Mouse (Mus musculus) lung, postnatal 10 days (tissue): ENCODE measurements at regions not wholly inside any gene's neighbourhood (a gene's known extent, or its start where the extent isn't known, plus 50 kb on each side); places are given as distances from the start of the nearest gene placed in this dataset.
A peak's percentile ranks its signal among the peaks of the same experiment; 100 is the strongest.
"Not testable (repeated sequence)": the region's sequence is repeated elsewhere in the genome, so short reads cannot be mapped to it uniquely, and the experiment has no call there.

Experiments used
- DNase-seq: peaks from one replicate; pipeline ENCODE4 v3.0.0; 2021

DNA sequence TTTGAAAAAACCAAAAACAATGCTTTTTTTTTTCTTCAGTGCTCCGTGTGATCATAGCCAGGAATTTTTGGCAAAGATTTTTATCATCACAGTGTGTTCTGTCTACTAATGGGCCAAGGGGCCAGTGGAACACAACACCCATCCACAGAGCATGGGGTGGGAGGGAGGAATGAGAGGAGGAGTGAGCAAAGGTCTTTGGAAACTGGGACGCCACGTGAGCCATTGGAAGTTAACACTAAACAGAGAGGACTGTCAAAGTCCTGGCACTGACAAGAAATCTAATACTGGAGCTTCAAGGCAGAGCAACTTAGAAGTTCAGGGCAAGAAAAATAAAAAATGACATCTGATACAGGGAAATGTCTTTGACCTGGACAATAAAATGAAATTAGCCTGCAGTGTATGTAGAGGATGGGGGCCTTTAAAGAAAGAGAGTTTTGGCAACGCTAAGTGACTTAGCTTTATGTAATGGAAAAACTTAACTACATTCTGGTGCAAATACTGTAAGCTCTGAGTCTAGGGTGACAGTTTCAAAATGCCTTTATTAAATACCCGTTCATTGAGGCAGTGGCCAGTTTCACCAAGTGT lies 133.5 kb upstream of the Gm12728 start:
- DNase-seq: peak; percentile 46

DNA sequence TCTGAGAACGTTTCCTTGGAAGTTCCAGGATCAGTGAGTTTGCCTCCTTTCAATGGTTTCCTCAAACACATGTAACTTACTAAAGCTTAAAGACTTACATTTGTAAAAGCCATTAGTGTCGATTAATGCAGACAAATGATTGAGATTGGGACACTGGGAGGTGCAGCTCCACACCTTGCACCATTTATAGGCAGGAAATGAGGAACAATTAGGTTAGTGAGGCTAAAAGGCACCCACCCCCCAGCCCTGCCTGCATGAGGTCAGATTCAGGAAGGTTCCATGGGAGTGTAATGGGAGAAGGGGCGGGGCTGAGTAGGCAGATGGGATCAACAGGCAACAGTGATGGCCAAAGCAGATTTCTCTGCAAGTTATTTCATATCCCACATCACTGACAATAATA lies 131.1 kb upstream of the Gm12728 start:
- no peak for DNase-seq

DNA sequence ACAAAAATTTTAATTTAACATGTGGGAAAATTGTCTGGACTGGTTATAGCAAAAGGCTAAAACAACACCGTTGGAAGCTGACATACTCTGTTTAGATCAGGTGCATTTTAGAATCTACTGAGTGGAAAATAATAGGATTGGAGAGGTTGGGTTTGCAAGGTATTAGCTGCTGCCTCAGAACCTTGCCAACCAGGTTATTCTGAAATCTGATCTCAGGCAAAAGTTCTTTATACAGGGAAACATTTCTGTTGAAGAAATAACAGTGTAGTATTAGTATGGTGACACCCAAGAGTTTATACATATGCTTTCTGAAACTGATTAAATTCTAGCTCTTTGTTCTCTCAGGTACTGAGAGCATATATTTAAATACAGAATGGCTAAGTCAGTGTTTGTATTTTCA lies 113.0 kb upstream of the Gm12728 start:
- no peak for DNase-seq

DNA sequence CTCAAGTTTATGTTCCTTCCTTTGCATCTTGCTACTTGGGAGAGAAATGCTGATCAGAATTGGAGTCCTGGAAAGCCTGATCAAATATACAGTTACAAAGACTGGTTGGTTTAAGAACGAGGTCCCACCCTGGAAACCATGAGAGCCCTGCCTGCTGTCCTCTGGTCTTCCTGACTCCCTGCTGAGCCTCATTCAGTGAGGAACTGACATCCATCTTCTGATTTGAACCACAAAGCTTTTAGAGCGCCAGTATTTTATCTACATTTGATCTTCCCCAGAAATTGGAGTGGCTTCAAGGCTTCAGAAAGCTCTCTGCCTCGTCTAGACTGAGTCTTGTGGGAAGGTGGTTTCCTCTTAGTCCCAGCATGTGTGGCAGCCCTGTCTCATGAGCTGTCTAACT lies 99.0 kb upstream of the Gm12728 start:
- no peak for DNase-seq

DNA sequence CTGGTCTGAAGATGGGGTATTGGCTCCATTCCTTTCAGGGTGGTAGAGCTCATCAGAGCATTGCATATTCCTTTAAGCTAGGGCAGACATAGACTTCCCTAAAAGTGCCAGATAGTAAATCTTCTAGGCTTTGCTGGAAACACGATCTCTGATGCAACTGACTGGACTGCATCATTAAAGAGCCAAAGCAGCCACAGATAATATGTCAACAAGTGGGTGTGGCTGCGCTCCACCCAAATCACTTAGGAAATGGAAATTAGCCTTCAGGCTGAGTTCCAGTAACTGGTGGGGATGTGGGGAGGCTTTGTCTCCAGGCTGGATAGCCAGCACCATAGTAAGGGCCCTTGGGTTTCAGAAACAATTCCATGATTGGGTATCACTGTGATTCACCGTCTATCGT lies 97.3 kb upstream of the Gm12728 start:
- peak; percentile 31 for DNase-seq

DNA sequence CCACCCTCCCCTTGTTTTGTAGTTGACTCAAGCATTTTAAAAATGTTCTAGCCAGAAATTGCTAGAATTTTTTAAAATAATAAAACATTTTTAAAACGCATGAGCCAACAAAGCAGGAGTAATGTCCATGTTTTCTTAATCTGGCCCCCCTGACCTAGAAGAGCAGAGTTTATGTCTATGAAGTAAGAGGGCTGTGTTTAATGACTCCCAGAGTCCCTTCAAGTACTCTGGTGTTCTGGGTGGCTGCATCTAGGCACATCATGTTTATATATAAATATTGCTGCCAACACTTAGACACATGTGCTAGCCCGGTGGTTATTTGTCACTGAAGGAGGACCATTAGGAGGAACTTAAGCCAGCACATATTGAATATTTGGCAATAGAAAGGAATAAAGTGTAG lies 93.8 kb upstream of the Gm12728 start:
- peak; percentile 6 for DNase-seq

DNA sequence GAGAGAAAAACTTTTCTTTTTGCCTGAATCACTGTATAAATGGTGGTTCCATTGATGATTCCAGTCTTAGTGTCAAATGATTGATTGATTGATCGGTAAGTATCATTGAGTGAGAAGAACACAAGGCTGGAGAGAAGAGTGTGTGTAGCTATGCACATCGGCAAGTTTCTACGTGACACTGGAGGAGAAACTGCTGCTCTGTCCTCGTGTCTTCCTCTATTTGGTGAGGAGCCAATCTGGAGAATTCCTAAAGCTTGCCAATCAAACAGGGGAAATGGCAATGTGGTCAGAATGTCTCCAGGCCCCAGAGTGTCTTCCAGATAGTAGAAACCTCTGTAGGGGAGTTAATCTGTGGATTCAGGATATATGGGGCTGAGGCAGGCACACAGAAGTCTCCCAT lies 92.5 kb upstream of the Gm12728 start:
- peak; percentile 53 for DNase-seq

DNA sequence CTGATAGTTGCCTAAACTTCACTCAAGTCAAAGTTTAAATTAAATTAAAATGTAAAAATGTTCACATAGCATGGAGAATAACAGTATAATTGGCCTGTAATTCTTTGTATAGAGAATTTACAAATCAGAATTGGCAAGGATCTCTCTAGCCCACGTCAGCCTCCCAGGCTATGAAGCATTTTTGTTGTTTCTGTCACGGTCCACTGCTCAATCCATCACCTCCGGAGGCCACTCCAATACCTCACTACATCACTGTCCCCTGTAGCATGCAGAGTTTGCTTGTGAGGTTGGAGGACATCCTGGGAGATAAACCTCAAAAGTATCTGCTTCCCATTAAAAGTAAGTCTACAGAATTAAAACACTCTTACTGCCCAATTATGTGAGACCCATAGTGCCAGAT lies 87.6 kb upstream of the Gm12728 start:
- no peak for DNase-seq

DNA sequence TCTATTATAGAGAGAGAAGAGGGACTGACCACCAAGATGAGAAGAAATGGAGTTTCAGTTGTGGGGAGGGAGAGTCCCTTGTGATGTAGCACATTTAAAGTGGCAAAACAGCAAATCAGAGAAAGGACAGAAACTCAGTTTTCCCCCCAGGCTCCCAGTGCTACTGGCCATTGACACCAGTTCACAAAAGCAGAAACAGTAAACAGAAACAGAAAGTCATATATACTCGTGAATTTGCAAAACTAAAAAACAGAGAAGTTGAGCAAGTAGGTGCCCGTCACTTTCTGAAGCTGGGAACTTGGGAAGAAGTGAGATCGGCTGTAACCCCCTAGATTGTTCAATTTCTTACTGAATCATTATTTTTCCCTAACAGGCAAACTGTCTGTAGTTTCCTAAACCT lies 86.3 kb upstream of the Gm12728 start:
- DNase-seq: no peak

DNA sequence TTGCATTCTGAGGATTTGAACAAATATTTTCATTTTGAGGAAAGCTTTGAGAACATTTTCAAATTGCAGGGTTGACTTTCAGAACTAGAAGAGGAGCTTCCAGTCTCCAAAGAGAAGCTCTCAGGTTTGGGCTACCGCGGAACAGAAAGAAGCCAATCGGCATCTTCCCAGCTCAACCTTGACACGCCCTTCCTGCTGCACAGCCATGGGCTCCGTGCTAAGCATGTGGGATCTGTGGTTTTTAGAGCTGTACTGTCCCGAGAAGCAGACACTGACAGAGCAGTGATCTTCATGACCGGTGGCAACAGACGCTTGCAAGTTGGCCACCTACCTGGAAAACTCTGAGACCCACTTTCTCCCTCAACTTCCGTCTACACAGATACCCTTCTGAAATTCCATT lies 85.4 kb upstream of the Gm12728 start:
- DNase-seq: no peak

DNA sequence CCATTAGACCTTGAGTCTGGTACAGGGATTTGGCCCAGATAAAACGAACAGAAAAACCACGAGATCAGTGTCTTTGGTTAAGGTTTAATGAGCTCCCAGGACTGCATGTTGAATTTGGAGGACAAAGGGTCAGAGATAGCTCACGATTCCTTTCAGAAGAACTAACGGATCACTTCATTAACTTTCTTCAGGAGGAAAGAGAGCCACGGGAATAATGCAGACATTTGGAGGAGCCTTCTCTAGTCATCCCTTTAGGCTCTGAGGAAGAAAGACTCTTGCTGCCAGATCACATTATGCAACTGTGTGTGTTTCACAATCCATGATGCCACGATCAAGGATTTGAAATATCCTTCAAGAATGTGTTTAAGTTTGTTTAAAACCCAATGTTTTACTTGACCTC lies 83.7 kb upstream of the Gm12728 start:
- DNase-seq: peak; percentile 54

DNA sequence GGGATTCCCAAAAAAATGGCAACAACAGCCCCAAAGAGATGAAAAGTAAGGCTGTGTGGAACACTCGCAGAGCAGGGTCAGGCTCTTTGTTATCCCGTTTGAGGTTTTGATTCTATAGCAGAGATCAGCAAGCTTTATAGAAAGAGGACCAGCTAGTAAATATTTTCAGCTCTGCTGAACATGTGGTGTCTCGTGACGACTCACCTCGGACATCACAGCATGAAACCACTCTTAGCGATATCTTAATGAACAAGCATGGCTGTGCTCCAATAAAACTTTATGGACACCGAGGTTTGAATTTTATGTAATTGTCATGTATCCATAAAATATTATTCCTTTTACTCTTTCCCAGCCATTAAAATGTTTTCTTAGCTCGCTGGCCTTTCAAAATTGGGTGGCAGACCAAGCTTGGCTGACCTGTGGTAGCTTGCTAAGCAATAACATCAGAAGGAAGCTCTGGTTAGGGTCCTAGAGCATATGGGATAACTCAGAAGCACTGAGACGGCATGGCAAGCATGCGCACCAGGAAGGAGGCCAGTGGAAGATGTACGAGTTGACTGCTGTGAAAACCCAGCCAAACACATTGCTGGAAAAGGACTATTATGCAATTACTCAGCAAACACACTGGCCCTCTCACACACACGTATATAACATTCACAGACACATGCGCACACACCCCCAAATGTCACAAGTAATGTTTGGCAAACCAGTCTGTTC lies 81.4 kb upstream of the Gm12728 start:
- peak; percentile 71 for DNase-seq

DNA sequence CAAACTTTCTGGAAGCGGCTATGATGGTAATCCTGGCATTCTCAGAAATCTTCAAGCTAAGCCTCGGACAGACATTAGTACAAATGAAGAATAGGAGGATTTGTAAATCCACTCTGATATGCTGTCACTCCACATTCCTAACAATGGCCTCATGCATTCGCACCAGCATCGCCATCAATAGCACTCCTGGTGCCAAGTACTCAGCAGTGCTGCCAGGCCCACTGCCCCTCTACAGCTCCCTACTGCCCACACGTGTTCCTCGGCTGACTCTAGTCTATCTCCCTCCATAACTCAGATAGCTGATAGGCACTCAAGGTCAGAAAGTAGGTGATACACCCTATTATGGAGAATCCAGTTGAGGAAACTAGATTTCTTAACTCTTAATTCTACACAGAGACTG lies 75.7 kb upstream of the Gm12728 start:
- DNase-seq: no peak

DNA sequence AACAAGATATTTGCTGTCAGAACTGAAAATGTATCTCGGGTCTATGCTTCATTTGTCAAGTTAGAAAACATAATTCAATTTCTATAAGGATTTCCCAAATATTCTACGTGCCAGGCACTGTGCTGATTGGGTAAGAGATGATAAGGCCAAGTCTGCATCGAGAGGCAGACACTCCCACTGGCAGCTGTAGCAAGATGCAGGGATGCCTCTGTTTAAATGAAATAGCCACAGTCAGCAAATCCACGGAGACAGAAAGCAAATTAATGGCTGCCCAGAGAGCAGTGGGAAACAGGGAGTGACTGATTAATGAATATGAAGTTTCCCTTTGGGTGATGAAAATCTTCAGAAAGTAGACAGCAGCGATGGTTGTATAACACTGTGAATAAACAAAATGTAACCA lies 71.6 kb upstream of the Gm12728 start:
- no peak for DNase-seq

DNA sequence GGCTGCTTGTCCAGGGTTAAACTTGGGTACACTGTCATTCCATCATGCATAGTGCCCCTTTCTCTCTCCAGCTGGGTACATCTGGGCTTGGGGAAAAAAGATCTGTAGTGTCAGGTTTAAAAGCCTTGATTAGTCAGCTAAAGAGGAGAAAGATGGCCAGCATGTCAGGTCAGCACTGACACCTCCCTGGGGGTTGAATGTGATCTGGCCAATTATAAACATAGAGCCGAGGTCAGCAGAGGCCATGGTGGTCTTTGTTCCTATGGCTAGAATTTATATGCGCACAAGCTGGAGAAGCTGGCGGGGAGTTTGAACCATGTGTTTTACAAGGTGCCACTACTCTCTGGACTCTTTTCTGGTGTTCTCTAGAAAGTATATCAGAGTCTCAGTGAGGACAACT lies 61.0 kb upstream of the Gm12728 start:
- no peak for DNase-seq

DNA sequence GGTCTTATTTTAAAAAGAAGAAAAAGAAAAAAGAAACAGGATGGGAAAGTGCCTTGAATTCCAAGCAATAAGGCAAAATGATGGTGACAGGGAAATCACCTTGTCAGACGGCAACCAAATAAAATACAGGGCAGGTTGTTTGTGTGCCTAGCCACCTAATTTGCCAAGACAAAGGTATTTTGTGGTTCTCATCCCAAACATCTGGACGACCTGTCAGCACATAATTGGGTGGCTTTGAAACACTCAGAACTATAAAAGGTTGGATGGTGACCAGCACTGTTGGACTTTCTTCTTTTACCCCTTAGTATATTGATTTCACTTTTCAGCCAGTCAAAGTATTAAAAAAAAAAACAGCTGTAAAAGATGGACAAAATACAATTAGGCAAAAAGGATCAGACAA lies 58.8 kb upstream of the Gm12728 start:
- no peak for DNase-seq

DNA sequence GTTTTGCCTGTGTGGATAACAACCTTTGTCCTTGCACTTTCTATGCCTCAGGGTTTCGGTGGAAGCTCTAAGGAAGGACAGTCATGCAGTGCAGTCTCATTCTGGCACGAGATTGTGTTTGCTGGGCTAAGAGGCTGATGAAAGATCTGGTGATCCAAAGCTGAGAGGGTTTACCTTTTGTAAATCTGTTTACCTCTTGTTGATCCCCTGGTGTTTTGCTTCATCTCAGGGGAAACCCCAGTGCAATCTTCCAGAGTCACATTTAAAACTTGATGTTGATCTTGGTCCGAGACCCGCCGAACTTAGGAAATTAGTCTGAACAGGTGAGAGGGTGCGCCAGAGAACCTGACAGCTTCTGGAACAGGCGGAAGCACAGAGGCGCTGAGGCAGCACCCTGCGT lies 54.6 kb upstream of the Gm12728 start:
- not testable (repeated sequence) for DNase-seq
